Mouse (Mus musculus) CD8-positive naive resting alpha-beta T cell, adult 2 months (primary cell): ENCODE data around the gene Zfp775.
A peak's percentile ranks its signal among the peaks of the same experiment; 100 is the strongest.

ENCODE experiments used
- DNase-seq, 2 experiments: peaks; one replicate each; pipeline ENCODE4 v3.0.0; 2022; ENCODE audit warnings: low read depth in 2 of 2, low spot score in 2 of 2

Zfp775 gene

GRCm38 (mm10) chr6:48669446-48669969 lies 67.6 kb downstream of the Zfp775 start:
- peak in 1 of 2 experiments; percentile 48 for DNase-seq
